Mouse (Mus musculus): ENCODE measurements around the gene Rab44.

Gene Rab44

DNA sequence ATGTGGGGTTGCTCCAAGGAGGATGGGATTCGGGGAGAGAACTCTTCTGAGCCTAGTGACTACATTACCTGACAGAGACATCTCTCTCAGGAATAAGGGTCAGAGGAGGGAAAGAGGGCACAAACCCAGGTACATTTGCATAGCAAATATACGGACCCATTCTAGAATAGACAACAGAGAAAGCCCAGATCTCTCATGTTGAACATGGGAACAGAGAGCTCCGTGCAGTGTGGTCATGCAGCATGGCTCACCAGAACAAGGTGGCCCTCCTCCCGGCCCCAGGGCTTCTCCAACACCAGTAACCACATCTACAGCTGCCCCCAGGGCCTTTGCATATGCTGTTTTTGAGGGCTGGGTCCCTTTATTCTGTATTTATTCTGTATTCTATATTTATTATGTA, 54.5 kb downstream of the Rab44 start:
- no peak for DNase-seq (ENCODE audit: low spot score)

DNA sequence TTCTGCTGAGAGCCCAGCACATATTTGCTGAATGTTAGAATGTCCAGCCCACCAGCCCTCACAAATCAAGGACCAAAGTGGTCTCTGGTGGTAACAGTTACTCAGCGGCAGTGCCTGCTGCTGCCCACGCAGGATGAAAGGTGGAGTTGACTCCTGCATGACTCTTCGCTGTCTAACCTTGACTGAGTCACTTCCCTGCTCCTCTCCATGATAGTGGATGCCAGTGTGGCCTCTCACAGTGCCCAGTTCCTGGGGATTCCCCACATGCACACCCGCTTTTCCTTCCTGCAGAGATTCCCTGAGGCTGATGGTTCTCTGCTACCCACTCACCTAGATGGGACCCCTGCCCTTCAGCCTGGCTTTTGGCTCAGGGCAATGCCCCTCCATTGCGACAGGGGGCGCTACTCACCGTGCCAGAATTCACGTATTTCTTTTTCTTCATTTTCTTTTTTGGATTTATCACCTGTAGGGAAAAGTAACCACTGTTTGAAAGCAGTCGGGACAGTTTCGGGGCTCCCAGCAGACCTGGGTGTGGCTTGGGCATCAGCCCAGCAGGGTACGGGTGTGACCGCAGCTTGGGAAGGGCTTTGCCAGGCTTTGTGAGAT, 55.2 kb downstream of the Rab44 start:
- no peak for DNase-seq (ENCODE audit: low spot score)

DNA sequence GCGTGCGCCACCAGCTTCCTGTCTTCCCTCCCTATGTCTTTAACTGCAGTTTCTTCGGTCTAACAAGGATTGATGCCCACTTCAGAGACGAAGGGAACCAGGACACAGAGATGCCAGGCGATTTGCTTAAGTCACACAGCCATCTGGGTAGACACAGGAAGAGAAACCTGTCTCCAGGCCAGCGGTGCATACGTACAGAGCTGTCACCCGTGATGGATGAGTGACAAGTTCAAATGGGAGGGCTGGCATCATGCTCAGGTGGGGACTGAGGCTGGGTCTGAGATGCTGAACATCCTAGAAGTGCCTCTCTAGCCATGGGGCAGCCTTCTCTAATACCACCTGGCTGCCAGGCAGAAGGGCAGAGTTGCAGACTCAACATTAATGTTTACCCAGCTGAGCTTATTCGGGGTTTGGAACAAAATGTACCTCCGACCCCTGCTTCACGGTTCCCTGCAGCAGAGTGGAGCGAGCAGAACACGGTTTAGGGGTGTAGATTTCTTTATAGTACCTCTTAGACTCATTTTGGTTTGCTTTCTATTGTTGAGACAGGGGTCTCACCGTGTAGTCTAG, 56.6 kb downstream of the Rab44 start:
- DNase-seq (ENCODE audit: low spot score): no peak

DNA sequence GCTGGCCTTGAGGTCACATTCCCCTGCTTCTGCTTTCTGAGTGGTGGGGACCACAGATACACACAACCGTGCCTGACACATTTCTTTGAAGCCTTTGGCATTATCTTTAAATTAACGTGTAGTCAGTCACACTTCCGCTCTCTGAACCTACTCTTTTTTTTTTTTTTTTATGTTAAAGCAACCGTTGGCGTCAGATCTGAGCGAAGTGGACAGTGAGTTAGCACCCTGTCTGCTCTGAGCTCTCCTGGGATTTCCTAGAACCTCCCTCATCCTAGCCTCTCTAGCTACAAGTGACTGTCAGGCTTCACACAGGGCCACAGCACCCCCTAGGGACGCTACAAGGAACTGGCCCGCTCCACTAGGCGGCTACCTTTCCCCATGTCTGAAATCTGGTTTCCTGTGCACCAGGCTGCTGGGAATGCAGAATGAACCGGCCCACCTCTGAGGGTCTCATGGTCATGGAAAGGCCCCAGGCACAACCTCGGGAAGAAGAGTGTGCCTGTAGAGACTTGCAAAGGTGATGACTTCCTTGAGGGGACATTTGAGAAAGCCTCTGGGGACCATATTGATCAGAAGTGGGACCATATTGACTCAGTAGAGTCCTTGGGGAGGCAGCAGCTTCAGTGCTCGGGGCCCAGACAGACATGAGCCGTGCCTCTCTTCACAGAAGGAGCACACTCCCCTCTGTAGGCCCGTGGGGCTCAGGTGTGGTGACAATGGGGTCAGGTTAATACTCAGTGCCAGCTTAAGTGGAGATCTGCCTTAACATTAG, 57.2 kb downstream of the Rab44 start:
- peak; percentile 68 for DNase-seq (ENCODE audit: low spot score)

DNA sequence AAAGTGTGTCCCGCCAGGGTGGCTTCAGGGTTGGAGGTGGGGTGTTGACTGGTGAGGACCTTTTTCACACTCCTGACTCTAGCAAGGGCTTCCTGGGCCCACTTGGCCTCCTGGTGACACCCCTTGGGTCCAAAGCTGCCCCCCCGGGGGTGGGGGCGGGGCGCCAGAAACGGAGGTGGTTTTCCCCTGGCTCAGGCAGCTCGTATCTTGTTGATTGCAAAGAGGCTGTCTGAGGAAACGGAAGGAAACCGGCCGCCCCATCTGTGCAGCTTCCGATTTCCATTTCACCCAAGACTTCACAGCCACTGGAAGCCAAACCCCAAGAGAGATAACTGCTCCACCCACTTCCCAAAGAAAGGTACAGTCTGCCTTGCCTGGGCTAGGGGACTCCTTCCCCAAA, 58.1 kb downstream of the Rab44 start:
- no peak for DNase-seq (ENCODE audit: low spot score)

DNA sequence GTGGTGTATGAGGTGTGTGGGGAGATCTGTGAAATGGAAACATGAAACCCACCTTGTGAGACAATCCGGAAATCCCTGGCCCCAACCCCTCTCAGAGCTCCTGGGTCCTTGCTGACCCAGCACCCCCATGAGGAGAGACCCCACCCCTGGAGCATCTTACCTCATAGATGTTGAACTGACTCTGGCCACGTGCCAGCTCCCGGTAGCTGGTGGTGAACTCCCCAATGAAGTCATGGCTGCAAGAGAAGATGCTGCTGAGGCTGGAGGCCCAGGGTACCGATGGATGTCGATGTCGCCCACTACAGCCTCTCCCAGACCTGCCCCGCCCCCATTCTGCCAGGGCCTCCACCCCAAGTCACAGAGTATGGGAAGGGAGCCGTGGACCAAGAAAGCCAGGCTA, 59.2 kb downstream of the Rab44 start:
- DNase-seq (ENCODE audit: low spot score): no peak

DNA sequence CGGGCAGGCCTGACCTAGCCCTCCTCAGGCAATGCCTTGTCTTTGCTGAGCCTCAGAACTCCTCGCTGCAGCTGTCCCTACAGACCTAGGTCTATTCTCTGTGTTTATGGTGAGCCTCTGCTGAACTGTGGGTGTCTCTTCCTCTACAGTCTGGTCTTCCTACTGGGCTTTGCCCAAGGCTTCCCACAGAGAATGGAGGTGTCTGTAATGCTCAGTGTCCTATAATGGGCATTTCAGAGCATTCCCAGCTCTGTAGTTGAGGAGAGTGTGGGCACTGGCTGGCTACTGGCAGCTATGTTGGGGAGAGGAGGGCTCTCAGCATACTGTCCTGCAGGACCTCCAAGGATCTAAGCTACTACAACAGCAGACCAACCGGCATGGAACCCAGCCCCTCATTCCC, 61.7 kb downstream of the Rab44 start:
- DNase-seq (ENCODE audit: low spot score): no peak

DNA sequence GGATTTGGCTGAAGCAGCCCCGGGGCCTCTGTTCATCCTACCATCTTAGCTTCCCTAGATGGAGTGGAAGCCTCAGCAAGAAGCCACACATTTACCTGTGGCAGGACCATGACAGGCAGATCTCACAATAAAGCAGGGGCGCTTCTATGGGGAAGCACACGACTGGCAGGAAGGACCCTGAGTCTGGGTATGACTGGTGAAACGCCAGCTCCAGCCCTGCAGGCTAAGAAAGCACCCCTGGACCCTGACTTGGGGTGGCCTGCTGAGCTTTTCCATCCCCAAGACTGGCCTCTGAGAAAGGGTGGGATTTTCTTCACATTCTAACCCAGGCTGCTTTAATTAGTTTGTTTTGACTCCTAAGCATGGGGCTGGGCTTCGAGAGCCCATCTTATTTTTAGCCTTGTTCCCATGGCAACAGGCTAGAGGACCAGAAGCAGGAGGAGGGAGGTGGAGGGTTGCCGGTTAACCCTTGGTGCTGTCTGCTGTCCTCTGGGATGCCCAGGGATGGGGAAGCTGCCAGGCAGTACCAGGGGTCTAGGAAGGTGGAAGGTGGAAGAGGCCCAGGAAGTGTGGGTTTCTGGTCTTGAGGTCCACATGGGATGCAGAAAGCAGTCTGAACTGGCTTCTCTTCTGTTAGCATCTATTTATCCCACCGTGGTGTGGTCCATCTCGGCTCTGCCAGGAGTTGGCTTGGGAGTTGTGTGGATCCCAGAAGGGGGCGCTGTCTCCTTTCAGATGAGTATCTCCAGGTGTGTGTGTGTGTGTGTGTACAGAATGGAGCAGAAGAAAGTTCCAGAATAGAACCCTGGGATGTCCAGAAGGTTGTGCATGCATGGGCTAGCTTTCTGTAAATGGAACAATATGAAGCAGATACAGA, 62.7 kb downstream of the Rab44 start:
- peak; percentile 34 for DNase-seq (ENCODE audit: low spot score)

DNA sequence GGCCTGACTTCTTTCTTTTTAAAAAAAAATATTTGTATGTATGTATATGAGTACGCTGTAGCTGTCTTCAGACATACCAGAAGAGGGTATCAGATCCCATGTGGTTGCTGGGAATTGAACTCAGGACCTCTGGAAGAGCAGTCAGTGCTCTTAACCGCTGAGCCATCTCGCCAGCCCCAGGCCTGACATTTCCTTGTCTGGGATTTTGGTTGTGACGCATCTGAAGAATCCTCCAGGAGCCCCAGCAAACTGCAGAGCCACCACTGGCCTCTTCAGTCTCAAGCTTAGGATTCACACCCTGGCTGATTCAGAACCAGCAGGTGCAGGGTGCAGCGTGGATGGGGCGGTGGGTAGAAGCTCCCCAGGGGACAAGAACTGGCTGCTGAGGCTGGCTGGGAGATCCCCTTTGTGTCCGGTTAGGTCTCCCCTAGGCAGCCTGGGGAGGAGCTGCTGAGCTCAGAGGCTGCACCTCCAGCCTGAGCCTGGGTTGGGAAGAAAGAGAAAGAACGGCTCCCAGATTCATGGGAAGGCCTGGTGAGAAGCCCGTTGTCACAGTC, 64.6 kb downstream of the Rab44 start:
- DNase-seq (ENCODE audit: low spot score): no peak

DNA sequence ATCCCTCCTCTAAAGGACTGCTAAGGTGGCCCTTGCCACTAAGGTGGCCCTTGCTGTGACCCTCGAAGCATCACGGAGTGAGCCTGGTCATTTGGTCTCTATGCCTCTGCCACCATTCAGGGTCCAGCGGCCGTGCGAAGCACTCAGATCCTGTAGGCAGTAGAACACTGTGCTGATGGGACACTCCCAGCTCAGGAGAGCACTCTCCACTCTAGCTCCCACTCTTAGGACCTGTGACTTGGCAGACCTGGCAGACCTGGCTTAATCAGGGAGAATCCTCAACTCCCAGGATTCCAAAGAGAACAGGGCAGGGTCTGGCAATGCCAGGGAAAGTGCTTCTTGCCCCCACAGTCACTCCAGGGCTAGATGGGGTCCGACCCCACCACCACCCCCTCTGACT, 66.0 kb downstream of the Rab44 start:
- no peak for DNase-seq (ENCODE audit: low spot score)

DNA sequence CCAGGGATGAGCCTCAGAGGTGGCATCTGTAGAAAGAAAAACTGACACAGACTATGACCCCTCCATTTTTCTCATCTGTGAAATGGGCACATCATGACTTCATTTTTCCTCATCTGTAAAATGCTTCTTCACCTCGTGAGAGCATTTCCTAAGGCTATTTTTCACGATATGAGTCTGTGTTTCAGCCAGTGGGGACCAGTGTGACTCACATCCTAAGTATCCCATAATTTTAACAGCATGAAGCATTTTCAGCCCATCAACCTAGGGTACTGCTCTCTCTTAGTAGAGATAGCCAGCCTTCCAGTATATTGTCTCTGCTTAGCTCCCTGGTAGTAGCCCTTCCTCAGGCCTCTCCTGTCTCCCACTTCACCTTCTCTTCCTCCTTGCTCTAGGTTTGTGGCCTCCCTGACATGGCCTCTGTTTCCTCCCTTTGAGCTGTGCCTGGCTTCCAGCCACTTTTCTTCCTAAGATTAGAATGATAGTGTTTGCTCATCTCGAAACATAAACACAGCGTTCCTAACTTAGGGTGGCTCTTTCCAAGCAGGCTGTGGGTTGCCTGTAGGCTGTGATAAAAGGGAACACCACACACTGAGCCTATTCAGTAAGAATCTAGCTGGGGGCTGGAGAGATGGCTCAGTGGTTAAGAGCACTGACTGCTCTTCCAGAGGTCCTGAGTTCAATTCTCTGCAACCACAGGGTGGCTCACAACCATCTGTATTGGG, 66.6 kb downstream of the Rab44 start:
- no peak for DNase-seq (ENCODE audit: low spot score)

DNA sequence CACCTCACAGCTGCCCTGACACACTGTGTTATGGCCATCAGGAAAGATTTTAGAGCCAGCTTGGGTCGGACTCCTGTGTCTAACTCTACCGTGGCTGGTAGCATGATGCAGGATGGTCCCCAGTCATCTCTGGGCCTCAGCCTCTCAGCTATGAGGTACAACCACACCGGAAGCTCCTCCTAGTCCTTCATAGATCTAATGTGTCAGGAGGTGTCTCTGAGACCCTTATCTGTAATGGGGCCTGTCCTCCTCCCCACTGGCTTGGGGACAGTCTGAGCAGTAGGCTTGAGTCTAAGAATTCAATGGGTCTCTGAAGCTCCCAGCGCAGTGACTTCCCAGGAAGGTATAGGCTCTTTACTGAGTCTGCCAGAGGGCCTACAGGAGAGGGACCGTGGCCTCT, 67.8 kb downstream of the Rab44 start:
- no peak for DNase-seq (ENCODE audit: low spot score)

DNA sequence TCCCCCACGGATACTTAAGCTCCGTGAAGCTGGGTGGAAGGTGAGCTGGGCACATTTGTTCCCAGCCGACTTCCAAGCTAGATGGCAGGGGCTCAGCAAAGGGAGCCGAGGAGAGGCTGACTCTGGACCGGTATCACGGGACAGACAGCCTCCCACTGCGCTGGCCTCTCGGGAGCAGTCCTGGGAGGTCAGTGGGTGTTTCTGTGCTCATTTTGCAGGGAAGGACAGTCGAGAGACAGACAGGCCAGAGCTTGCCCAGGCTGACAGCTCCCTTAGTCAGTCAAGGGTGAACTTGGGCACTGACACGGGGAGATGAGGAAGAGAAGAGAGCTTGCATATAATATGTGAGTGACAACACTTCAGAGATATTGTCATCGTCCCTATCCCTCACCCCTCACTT, 69.2 kb downstream of the Rab44 start:
- no peak for DNase-seq (ENCODE audit: low spot score)

DNA sequence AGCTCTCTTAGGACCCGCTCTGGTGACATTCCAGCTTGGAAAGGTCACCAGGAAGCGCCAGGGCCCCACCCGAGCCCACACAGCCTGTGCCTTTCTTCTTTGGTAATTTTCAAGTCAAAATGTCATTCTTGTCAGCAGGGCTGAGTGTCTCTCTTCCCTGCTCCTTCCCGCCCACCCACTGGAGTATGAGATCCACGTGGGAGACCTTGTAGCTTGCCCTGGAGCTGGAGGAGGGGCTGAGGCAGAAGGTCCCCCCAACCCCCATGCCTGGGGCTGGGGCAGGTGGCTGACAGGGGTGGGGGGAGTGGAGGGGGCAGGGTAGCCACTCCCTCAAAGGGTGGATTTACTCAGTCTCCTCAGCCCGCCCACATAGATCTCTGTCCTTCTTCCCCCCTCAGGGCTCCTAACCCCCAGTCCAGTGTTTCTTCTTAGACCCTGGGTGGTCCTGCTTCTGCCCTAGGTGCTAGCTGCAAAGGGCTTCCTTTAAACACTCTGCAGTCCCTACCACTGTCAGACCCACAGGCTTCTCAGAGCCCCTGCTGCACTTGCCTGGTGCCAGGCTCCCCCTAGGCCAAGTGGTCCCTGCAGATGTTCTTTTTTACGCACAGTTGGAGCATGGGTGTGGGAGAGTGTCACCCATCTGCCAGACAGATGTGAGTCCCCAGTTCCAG, 71.6 kb downstream of the Rab44 start:
- DNase-seq (ENCODE audit: low spot score): no peak

DNA sequence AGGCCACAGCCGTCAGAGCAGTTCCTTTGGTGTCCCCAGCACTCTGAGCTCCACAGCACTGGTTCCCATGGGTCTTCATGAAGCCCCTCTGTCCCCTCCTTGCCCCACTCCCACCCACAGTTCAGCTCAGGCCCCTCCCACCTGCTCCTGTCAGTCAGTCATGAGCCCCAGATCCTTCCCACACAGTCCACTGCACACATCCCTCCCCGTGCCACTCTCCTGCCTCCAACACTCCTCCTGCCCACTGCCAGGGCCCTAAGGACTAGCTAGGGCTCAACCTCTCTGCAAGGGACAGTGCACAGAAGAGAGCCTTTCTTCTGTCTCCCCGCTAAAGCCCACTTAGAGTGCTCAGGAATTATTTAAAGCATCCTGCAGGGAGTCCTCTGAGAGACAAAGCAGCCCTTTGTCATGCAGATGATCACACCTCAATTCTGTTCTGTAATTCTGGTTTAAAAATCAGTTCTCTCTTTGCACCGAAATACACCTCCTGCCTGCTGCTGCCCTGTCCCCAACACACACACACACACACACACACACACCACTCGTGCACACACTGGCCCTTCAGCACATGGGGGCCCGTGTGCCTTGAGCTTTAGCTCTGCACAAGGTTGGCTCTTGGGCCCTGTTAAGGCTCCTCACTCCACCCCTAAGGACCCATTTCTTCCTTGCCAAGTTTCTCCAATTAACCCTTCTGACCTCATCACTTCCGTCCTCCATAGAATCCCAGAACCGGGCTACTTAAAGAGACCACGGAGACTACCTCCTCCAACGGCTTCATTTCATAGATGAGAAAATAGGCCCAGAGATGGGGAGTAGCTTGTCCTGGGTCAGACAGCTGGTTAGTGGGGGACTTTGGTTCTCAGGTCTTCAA, 73.3 kb downstream of the Rab44 start:
- no peak for DNase-seq (ENCODE audit: low spot score)

DNA sequence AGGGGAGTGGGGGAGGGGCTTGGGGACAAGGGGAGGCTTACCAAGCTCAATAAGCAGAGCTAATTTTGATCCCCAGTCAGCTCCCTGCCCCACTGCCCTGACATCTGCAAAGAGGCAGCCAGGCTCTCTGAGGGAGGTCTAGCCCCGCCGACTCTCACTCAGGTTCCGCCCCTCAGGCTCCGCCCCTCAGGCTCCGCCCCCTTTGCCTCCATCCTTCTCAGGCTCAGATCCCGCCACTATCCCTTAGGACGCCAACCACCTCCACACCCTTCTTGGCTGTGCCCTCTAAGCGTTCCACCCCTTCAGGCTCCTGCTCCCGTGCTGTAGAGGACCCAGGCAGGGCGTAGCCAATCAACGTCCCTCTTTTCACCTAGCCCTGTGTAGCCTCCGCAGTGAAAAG, 75.0 kb downstream of the Rab44 start:
- DNase-seq (ENCODE audit: low spot score): no peak

DNA sequence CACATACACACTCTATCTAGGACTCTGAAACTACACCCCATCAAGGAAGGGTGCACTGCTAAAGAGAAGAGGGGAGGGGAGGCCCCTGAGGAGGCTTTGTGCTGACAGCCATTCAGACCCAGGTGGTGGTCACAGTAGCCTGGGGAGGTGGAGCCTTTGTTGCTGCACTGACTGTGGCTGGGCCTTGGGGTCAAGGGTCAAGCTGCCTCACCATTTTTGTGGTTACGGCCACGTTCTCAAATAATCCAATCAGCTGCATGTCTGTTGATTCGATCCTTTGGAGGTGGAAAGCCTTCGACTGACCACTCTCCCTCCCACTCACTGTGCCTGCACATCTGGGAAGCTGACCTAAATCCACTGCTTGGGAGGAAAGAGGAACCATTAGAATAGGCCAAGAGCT, 81.6 kb downstream of the Rab44 start:
- peak; percentile 60 for DNase-seq (ENCODE audit: low spot score)
